In the genomic region with DNA sequence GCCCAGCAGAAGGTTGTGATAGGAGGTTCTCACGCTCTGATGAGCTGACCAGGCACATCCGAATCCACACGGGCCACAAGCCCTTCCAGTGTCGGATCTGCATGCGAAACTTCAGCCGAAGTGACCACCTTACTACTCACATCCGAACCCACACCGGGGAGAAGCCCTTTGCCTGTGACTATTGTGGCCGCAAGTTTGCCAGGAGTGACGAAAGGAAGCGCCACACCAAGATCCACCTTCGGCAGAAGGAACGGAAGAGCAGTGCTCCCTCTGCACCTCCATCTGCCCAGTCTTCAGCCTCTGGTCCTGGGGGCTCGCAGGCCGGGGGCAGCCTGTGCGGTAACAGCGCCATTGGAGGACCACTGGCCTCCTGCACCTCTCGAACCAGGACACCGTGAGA, we compare ENCODE assay signal across 15 mouse cellular contexts. TPM values are rescaled to one million over a fixed set of nuclear protein-coding genes. Genes with fewer than 3 reads are reported as not detected.
DNase-seq lines count a peak whose midpoint lies in the region; ATAC-seq lines count a peak whose summit lies in the region.
"Had no signal": no experiment of that assay in that cellular context is flagged by ENCODE, and none has a peak within 500 bp of the region (broad histone marks: within the 10 kb centered on the region; RNA-seq: fewer than 3 reads in every experiment).

No protein-coding gene starts in this region.

- ATAC-seq in forebrain, embryonic 16.5 days: no peak
- ATAC-seq in heart, embryonic 16.5 days (replicated peaks; ENCODE audit: extremely low read depth, insufficient read depth, low FRiP score): no peak
- ATAC-seq in midbrain, embryonic 11.5 days (ENCODE audit: low FRiP score): no peak
- no peak for ATAC-seq in midbrain, embryonic 16.5 days
- no peak for ATAC-seq in limb, embryonic 11.5 days (ENCODE audit: insufficient number of reproducible peaks, low FRiP score, low TSS enrichment, low read depth)

- peak; percentile 25 for DNase-seq in forebrain, embryonic 10.5 days (ENCODE audit: extremely low spot score, low spot score)
- no peak for DNase-seq in heart, postnatal 25 days (ENCODE audit: low spot score)
- DNase-seq in midbrain, embryonic 11.5 days (ENCODE audit: low spot score, missing footprints): peak; percentile 94
- peak; percentile 35 for DNase-seq in limb, embryonic 11.5 days (ENCODE audit: low spot score)
- DNase-seq in testis, postnatal 10 days (ENCODE audit: low spot score): no peak
- DNase-seq: adrenal gland, postnatal 25 days; cerebellum, postnatal 25 days; kidney, postnatal 14 days; liver; right cerebral cortex, postnatal 4 days had no signal

- no peak overlapping the region for H3K27ac ChIP-seq in forebrain, embryonic 10.5 days
- H3K27ac ChIP-seq in forebrain, embryonic 16.5 days (ENCODE audit: low read length): no peak overlapping the region
- H3K27ac ChIP-seq in heart, embryonic 16.5 days (ENCODE audit: low read length): no peak overlapping the region
- H3K27ac ChIP-seq in midbrain, embryonic 11.5 days (ENCODE audit: low read depth, low read length): no peak overlapping the region
- H3K27ac ChIP-seq in midbrain, embryonic 16.5 days (ENCODE audit: low read length): no peak overlapping the region
- no peak overlapping the region for H3K27ac ChIP-seq in limb, embryonic 11.5 days (replicated peaks; ENCODE audit: low read depth, low read length)
- H3K27ac ChIP-seq: stomach, embryonic 15.5 days had no signal

- no peak overlapping the region for H3K4me2 ChIP-seq in forebrain, embryonic 16.5 days (ENCODE audit: low read length)
- H3K4me2 ChIP-seq in heart, embryonic 16.5 days (ENCODE audit: low read depth, low read length): peak overlapping the region; percentile 13; the same call in 1 of the 2 replicates
- H3K4me2 ChIP-seq in midbrain, embryonic 11.5 days: peak overlapping the region; percentile 13; the same call in 1 of the 2 replicates
- H3K4me2 ChIP-seq in midbrain, embryonic 16.5 days (ENCODE audit: low read length): no peak overlapping the region
- H3K4me2 ChIP-seq in limb, embryonic 11.5 days (ENCODE audit: low read depth, severe bottlenecking): peak overlapping the region; percentile 7; the same call in 1 of the 2 replicates
- H3K4me2 ChIP-seq: stomach, embryonic 15.5 days had no signal

- peaks cover 87% of the 10 kb centered on the region for H3K27me3 ChIP-seq in forebrain, embryonic 10.5 days (ENCODE audit: poor library complexity, severe bottlenecking)
- peaks cover 70% of the 10 kb centered on the region for H3K27me3 ChIP-seq in forebrain, embryonic 16.5 days (replicated peaks; ENCODE audit: control insufficient read depth, insufficient read depth, low read length)
- H3K27me3 ChIP-seq in heart, embryonic 16.5 days (ENCODE audit: control insufficient read depth, insufficient read depth, low read length): peaks cover 44% of the 10 kb centered on the region
- H3K27me3 ChIP-seq in midbrain, embryonic 11.5 days (ENCODE audit: control insufficient read depth, insufficient read depth, low read length): peaks cover 49% of the 10 kb centered on the region
- H3K27me3 ChIP-seq in midbrain, embryonic 16.5 days (ENCODE audit: control insufficient read depth, insufficient read depth, low read depth, low read length): peaks cover 52% of the 10 kb centered on the region
- H3K27me3 ChIP-seq in limb, embryonic 11.5 days (ENCODE audit: control insufficient read depth, insufficient read depth, low read length): peaks cover 40% of the 10 kb centered on the region

- H3K4me3 ChIP-seq in forebrain, embryonic 10.5 days: peak overlapping the region; percentile 31
- no peak overlapping the region for H3K4me3 ChIP-seq in forebrain, embryonic 16.5 days (replicated peaks; ENCODE audit: low read length)
- peak overlapping the region; percentile 23 for H3K4me3 ChIP-seq in heart, embryonic 16.5 days (ENCODE audit: low read length)
- peak overlapping the region; percentile 5; the same call in 1 of the 2 replicates for H3K4me3 ChIP-seq in midbrain, embryonic 11.5 days (ENCODE audit: low read depth, low read length)
- H3K4me3 ChIP-seq in midbrain, embryonic 16.5 days (ENCODE audit: low read depth, low read length): no peak overlapping the region
- H3K4me3 ChIP-seq in limb, embryonic 11.5 days (ENCODE audit: low read depth, low read length): peak overlapping the region; percentile 5; the same call in 1 of the 2 replicates
- H3K4me3 ChIP-seq: stomach, embryonic 15.5 days had no signal

- intact Hi-C loops in heart, postnatal 25 days (cut with DNase I): no loop called here

- no peaks in the 10 kb centered on the region for H3K9me3 ChIP-seq in forebrain, embryonic 10.5 days
- no peaks in the 10 kb centered on the region for H3K9me3 ChIP-seq in forebrain, embryonic 16.5 days (ENCODE audit: control insufficient read depth, low read length)
- H3K9me3 ChIP-seq in heart, embryonic 16.5 days (replicated peaks; ENCODE audit: control insufficient read depth, low read length): no peaks in the 10 kb centered on the region
- H3K9me3 ChIP-seq in midbrain, embryonic 11.5 days (ENCODE audit: control insufficient read depth, low read length): no peaks in the 10 kb centered on the region
- no peaks in the 10 kb centered on the region for H3K9me3 ChIP-seq in midbrain, embryonic 16.5 days (replicated peaks; ENCODE audit: control insufficient read depth, low read length, poor library complexity, severe bottlenecking)
- H3K9me3 ChIP-seq in limb, embryonic 11.5 days (ENCODE audit: control insufficient read depth, low read length): no peaks in the 10 kb centered on the region
- H3K9me3 ChIP-seq: G1E; stomach, embryonic 15.5 days had no signal

- no peak overlapping the region for H3K9ac ChIP-seq in forebrain, embryonic 16.5 days (replicated peaks; ENCODE audit: low read depth, low read length)
- H3K9ac ChIP-seq in heart, embryonic 16.5 days (ENCODE audit: low read length): no peak overlapping the region
- H3K9ac ChIP-seq in midbrain, embryonic 11.5 days (ENCODE audit: low read length): no peak overlapping the region
- no peak overlapping the region for H3K9ac ChIP-seq in midbrain, embryonic 16.5 days (ENCODE audit: low read depth, low read length)
- H3K9ac ChIP-seq in limb, embryonic 11.5 days (ENCODE audit: low read length): no peak overlapping the region
- H3K9ac ChIP-seq: stomach, embryonic 15.5 days had no signal

- peaks cover 54% of the 10 kb centered on the region for H3K4me1 ChIP-seq in forebrain, embryonic 10.5 days
- peaks cover 37% of the 10 kb centered on the region for H3K4me1 ChIP-seq in forebrain, embryonic 16.5 days (replicated peaks; ENCODE audit: control insufficient read depth, insufficient read depth, low read length)
- peaks cover 25% of the 10 kb centered on the region for H3K4me1 ChIP-seq in heart, embryonic 16.5 days (ENCODE audit: control insufficient read depth, insufficient read depth, low read length)
- H3K4me1 ChIP-seq in midbrain, embryonic 11.5 days (ENCODE audit: control insufficient read depth, insufficient read depth, low read length): peaks cover 17% of the 10 kb centered on the region
- peaks cover 36% of the 10 kb centered on the region for H3K4me1 ChIP-seq in midbrain, embryonic 16.5 days (ENCODE audit: control insufficient read depth, insufficient read depth, low read length)
- H3K4me1 ChIP-seq in limb, embryonic 11.5 days (ENCODE audit: control insufficient read depth, insufficient read depth, low read length): peaks cover 11% of the 10 kb centered on the region

- 10% methylated on average over 19 of the region's 19 CpGs for WGBS in forebrain, embryonic 10.5 days
- 10% methylated on average over 19 of the region's 19 CpGs for WGBS in forebrain, embryonic 16.5 days
- WGBS in heart, embryonic 16.5 days: 26% methylated on average over 19 of the region's 19 CpGs
- 7% methylated on average over 19 of the region's 19 CpGs for WGBS in midbrain, embryonic 11.5 days
- WGBS in midbrain, embryonic 16.5 days: 14% methylated on average over 19 of the region's 19 CpGs
- WGBS in limb, embryonic 11.5 days: 10% methylated on average over 19 of the region's 19 CpGs

- H3K36me3 ChIP-seq in forebrain, embryonic 10.5 days (replicated peaks): peaks cover 9% of the 10 kb centered on the region
- H3K36me3 ChIP-seq in forebrain, embryonic 16.5 days (ENCODE audit: control insufficient read depth, insufficient read depth): 0 out of 2 replicates have a peak, but pooled peaks cover 2% of the 10 kb centered on the region
- peaks cover 3% of the 10 kb centered on the region; the same call in 1 of the 2 replicates for H3K36me3 ChIP-seq in heart, embryonic 16.5 days (ENCODE audit: control insufficient read depth, insufficient read depth)
- H3K36me3 ChIP-seq in midbrain, embryonic 11.5 days (ENCODE audit: control insufficient read depth, insufficient read depth, low read length): no peaks in the 10 kb centered on the region
- peaks cover 2% of the 10 kb centered on the region; the same call in 1 of the 2 replicates for H3K36me3 ChIP-seq in midbrain, embryonic 16.5 days (ENCODE audit: control insufficient read depth, insufficient read depth, low read length)
- H3K36me3 ChIP-seq in limb, embryonic 11.5 days (ENCODE audit: control insufficient read depth, insufficient read depth, low read length): no peaks in the 10 kb centered on the region
- H3K36me3 ChIP-seq: stomach, embryonic 15.5 days had no signal

RNA-seq across cellular contexts. Expression of a gene that starts 5.3 kb away (rescaled TPM):
- polyA plus RNA-seq in forebrain, embryonic 10.5 days (2016; fragmentation: Nextera tagmentation; extraction: Ambion mirVana): 0.05 TPM in 1 of 2 replicates, not detected in the other
- polyA plus RNA-seq in forebrain, embryonic 16.5 days (2015; fragmentation: Nextera tagmentation; extraction: Ambion mirVana): 0.23 and 0.35 TPM in 2 replicates
- polyA plus RNA-seq in heart, embryonic 16.5 days (2015; fragmentation: Nextera tagmentation; extraction: Ambion mirVana): 0.75 and 1.2 TPM in 2 replicates
- total RNA-seq in heart, postnatal 25 days (2021): under 1 TPM; 0.39 to 0.61 TPM
- polyA plus RNA-seq in midbrain, embryonic 11.5 days (2014; fragmentation: Nextera tagmentation; extraction: Ambion mirVana): 0.06 TPM in 1 of 2 replicates, not detected in the other
- polyA plus RNA-seq in midbrain, embryonic 16.5 days (2015; fragmentation: Nextera tagmentation; extraction: Ambion mirVana): 0.45 and 0.68 TPM in 2 replicates
- polyA plus RNA-seq in limb, embryonic 11.5 days (2014; fragmentation: Nextera tagmentation; extraction: Ambion mirVana): 0.17 and 0.27 TPM in 2 replicates

RNA-seq across cellular contexts. Expression of a gene that starts 8.2 kb away (rescaled TPM):
- polyA plus RNA-seq in forebrain, embryonic 10.5 days (2016; fragmentation: Nextera tagmentation; extraction: Ambion mirVana): 64.7 and 69.7 TPM in 2 replicates
- polyA plus RNA-seq in forebrain, embryonic 16.5 days (2015; fragmentation: Nextera tagmentation; extraction: Ambion mirVana): 76.3 and 88.1 TPM in 2 replicates
- polyA plus RNA-seq in heart, embryonic 16.5 days (2015; fragmentation: Nextera tagmentation; extraction: Ambion mirVana): 43.9 and 46.0 TPM in 2 replicates
- 10 to 100 TPM; 17.5 to 18.7 TPM for total RNA-seq in heart, postnatal 25 days (2021)
- 85.2 and 89.7 TPM in 2 replicates for polyA plus RNA-seq in midbrain, embryonic 11.5 days (2014; fragmentation: Nextera tagmentation; extraction: Ambion mirVana)
- 77.2 and 77.3 TPM in 2 replicates for polyA plus RNA-seq in midbrain, embryonic 16.5 days (2015; fragmentation: Nextera tagmentation; extraction: Ambion mirVana)
- 79.1 and 82.6 TPM in 2 replicates for polyA plus RNA-seq in limb, embryonic 11.5 days (2014; fragmentation: Nextera tagmentation; extraction: Ambion mirVana)

Comparison
In these comparisons a context has a peak if more than half of its experiments do, and no peak if none do; other contexts are left out.
1. H3K4me3 ChIP-seq: peak in forebrain, embryonic 10.5 days (single experiment), heart, embryonic 16.5 days (single experiment), midbrain, embryonic 11.5 days (single experiment) and limb, embryonic 11.5 days (single experiment); none in forebrain, embryonic 16.5 days (single experiment) and midbrain, embryonic 16.5 days (single experiment).
2. H3K4me2 ChIP-seq: peak in heart, embryonic 16.5 days (single experiment), midbrain, embryonic 11.5 days (single experiment) and limb, embryonic 11.5 days (single experiment); none in forebrain, embryonic 16.5 days (single experiment) and midbrain, embryonic 16.5 days (single experiment).
3. DNase-seq: peak in forebrain, embryonic 10.5 days (single experiment), midbrain, embryonic 11.5 days (single experiment) and limb, embryonic 11.5 days (single experiment); none in heart, postnatal 25 days (single experiment) and testis, postnatal 10 days (single experiment).